ENCODE assay signal across 12 mouse cellular contexts in the genomic region with DNA sequence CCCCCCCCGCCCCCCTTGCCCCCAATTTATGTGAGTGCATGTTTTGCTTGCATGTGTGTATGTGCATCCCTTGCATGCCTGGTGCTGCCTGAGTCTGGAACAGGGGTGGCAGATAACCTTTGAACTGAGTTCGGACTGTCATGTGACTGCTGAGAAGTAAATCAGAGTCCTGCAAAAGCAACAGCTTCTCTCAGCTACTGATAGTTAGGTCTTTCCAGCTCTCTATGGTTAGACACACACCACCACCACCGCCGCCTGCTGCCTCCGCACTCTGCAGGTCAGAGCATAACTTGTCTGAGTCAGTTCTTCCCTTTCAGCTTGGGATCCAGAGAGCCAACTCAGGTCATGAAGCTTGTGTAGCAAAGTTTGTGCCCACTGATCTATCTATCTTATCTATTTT.
"Had no signal": no experiment of that assay in that cellular context is flagged by ENCODE, and none has a peak within 500 bp of the region (broad histone marks: within the 10 kb centered on the region; RNA-seq: fewer than 3 reads in every experiment).

No protein-coding gene starts in this region.

- H3K27me3 ChIP-seq: limb, embryonic 13.5 days; liver, embryonic 12.5 days; midbrain, embryonic 12.5 days; stomach, embryonic 15.5 days had no signal

- H3K4me1 ChIP-seq: limb, embryonic 13.5 days; liver, embryonic 12.5 days; midbrain, embryonic 12.5 days; stomach, embryonic 15.5 days had no signal

- H3K9me3 ChIP-seq: limb, embryonic 13.5 days; liver, embryonic 12.5 days; midbrain, embryonic 12.5 days; stomach, embryonic 15.5 days had no signal

- H3K9ac ChIP-seq: limb, embryonic 13.5 days; liver, embryonic 12.5 days; lung, embryonic 14.5 days; midbrain, embryonic 12.5 days; stomach, embryonic 15.5 days had no signal

- H3K4me3 ChIP-seq: limb, embryonic 13.5 days; liver, embryonic 12.5 days; midbrain, embryonic 12.5 days; stomach, embryonic 15.5 days had no signal

- H3K4me2 ChIP-seq: limb, embryonic 13.5 days; liver, embryonic 12.5 days; lung, embryonic 14.5 days; midbrain, embryonic 12.5 days; stomach, embryonic 15.5 days had no signal

- DNase-seq: kidney, adult 11 months; left cerebral cortex, postnatal 4 days; lung, postnatal 10 days; lung, postnatal 4 days; right cerebral cortex, postnatal 14 days; thymus, postnatal 36 days had no signal

- ATAC-seq: liver, embryonic 12.5 days had no signal

- H3K27ac ChIP-seq: kidney, postnatal 0 days; limb, embryonic 13.5 days; liver, embryonic 12.5 days; midbrain, embryonic 12.5 days; stomach, embryonic 15.5 days had no signal
